In the genomic region with DNA sequence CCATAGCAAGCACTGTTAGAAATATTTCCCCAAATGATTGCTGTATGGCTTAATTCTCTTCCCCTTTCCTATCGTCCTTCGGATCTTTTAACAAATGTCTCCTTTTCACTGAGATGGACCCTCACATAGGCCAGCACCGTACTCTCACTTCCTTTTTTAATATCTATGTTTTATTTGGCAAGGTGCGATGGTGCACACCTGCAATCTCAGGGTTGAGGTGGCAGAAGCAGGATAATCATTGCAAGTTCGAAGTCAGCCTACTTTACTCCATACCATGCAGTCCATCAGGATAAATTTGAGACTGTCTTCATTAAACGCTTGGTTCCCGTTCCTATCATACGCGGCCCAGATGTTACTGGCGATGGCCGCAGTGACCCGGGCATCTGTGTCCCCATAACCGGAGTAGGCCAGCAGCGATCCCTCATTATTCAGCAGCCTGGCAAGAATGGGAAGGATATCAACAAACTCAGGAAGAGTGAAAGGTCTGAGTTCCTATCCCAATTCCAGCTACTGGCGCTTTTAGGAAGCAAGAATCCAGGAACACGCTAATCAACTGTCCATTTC, we compare ENCODE assay signal across 8 mouse cellular contexts. TPM values are rescaled to one million over a fixed set of nuclear protein-coding genes. Genes with fewer than 3 reads are reported as not detected.
DNase-seq lines count a peak whose midpoint lies in the region; ATAC-seq and TF ChIP-seq lines count a peak whose summit lies in the region.

No protein-coding gene starts in this region.

- no peak for TF ChIP-seq POLR2A in CH12.LX (IDR thresholded peaks at IDR 0.05; ENCODE audit: low read depth, low read length)

- in situ Hi-C loops in CH12.LX (cut with MboI; ENCODE audit: low pct_ligation_motif_present, low pct_unique_long_range_greater_than_20kb, low sequenced_read_pairs) = loop anchor here (10.0 kb wide), 1 partner anchor 203 kb away; no protein-coding TSS in a partner anchor

- H3K4me1 ChIP-seq in heart, embryonic 11.5 days (ENCODE audit: control insufficient read depth, insufficient read depth, low read length) = peaks cover 14% of the 10 kb centered on the region
- peaks cover 7 to 28% of the 10 kb centered on the region in 2 experiments; a peak in 3 of 4 replicates for H3K4me1 ChIP-seq in CH12.LX (ENCODE audit: control insufficient read depth in 1 of 2, insufficient read depth in 2 of 2)
- peaks cover 32% of the 10 kb centered on the region for H3K4me1 ChIP-seq in forebrain, embryonic 13.5 days
- H3K4me1 ChIP-seq in liver, embryonic 16.5 days (ENCODE audit: control insufficient read depth, low read depth, low read length) = peaks cover 31% of the 10 kb centered on the region

- intact Hi-C loops in left cerebral cortex, postnatal 14 days (cut with DNase I) = no loop called here

- TF ChIP-seq CTCF in CH12.LX (conservative IDR thresholded peaks at IDR 0.05 in 1 of 2, IDR thresholded peaks at IDR 0.05 in 1 of 2; ENCODE audit: low read depth in 2 of 2, low read length in 2 of 2) = no peak

- 21% methylated on average over 16 of the region's 16 CpGs for WGBS in heart, embryonic 11.5 days (ENCODE audit: insufficient replicate concordance)
- 26% methylated on average over 16 of the region's 16 CpGs for WGBS in forebrain, embryonic 13.5 days
- 9% methylated on average over 16 of the region's 16 CpGs for WGBS in liver, embryonic 16.5 days (ENCODE audit: insufficient replicate concordance)

- H3K9ac ChIP-seq in heart, embryonic 11.5 days (ENCODE audit: low read depth, low read length) = peak overlapping the region; percentile 93
- peak overlapping the region; percentile 91 for H3K9ac ChIP-seq in CH12.LX (ENCODE audit: insufficient read depth, low read depth)
- peak overlapping the region; percentile 93 for H3K9ac ChIP-seq in forebrain, embryonic 13.5 days
- peak overlapping the region; percentile 92 for H3K9ac ChIP-seq in liver, embryonic 16.5 days (ENCODE audit: low read depth, low read length)

- H3K79me2 ChIP-seq in CH12.LX (replicated peaks; ENCODE audit: control insufficient read depth, extremely low read depth, insufficient read depth, poor library complexity, severe bottlenecking) = peaks cover 14% of the 10 kb centered on the region

- TF ChIP-seq EP300 in CH12.LX (IDR thresholded peaks at IDR 0.05; ENCODE audit: low read length) = peak; percentile 27; the same call in 1 of the 2 replicates

- no peak for DNase-seq in heart, adult 11 months
- no peak for DNase-seq in CH12.LX (ENCODE audit: extremely low read depth)
- DNase-seq in cerebellum, adult 18-20 months = no peak
- DNase-seq in left cerebral cortex, postnatal 14 days (ENCODE audit: low spot score in 2 of 2) = no peak

- H3K4me3 ChIP-seq in heart, embryonic 11.5 days (ENCODE audit: low read depth, low read length) = peak overlapping the region; percentile 80
- peak overlapping the region; percentile 92 to 97 (median 93) for H3K4me3 ChIP-seq in CH12.LX (replicated peaks in 1 of 3; ENCODE audit: low read depth in 2 of 3, low read length in 2 of 3, poor library complexity in 1 of 3)
- H3K4me3 ChIP-seq in forebrain, embryonic 13.5 days = peak overlapping the region; percentile 85
- peak overlapping the region; percentile 95 for H3K4me3 ChIP-seq in liver, embryonic 16.5 days (ENCODE audit: low read depth, low read length)

- TF ChIP-seq RAD21 in CH12.LX (IDR thresholded peaks at IDR 0.05; ENCODE audit: low read depth, low read length) = no peak

- no peak for ATAC-seq in heart, embryonic 11.5 days (replicated peaks; ENCODE audit: insufficient number of reproducible peaks, low FRiP score, low TSS enrichment)
- no peak for ATAC-seq in forebrain, embryonic 13.5 days
- no peak for ATAC-seq in liver, embryonic 16.5 days (ENCODE audit: low read depth)
- ATAC-seq in activated CD4-positive, CD25-positive, alpha-beta regulatory T cell, adult 4 months = no peak

- H3K27me3 ChIP-seq in heart, embryonic 11.5 days (ENCODE audit: control insufficient read depth, insufficient read depth, low read length) = no peaks in the 10 kb centered on the region
- no peaks in the 10 kb centered on the region for H3K27me3 ChIP-seq in CH12.LX (replicated peaks)
- H3K27me3 ChIP-seq in forebrain, embryonic 13.5 days = no peaks in the 10 kb centered on the region
- H3K27me3 ChIP-seq in liver, embryonic 16.5 days (ENCODE audit: control insufficient read depth, insufficient read depth, low read depth, low read length) = no peaks in the 10 kb centered on the region

- H3K36me3 ChIP-seq in heart, embryonic 11.5 days (ENCODE audit: control insufficient read depth, insufficient read depth, low read length) = peaks cover 16% of the 10 kb centered on the region
- H3K36me3 ChIP-seq in CH12.LX (replicated peaks in 1 of 2; ENCODE audit: control insufficient read depth in 1 of 2, insufficient read depth in 1 of 2, low read length in 1 of 2) = peaks cover 19 to 42% of the 10 kb centered on the region in 2 experiments
- peaks cover 20% of the 10 kb centered on the region for H3K36me3 ChIP-seq in forebrain, embryonic 13.5 days (ENCODE audit: poor library complexity, severe bottlenecking)
- peaks cover 7% of the 10 kb centered on the region for H3K36me3 ChIP-seq in liver, embryonic 16.5 days (ENCODE audit: control insufficient read depth, insufficient read depth)

- peak overlapping the region; percentile 98 for H3K27ac ChIP-seq in heart, embryonic 11.5 days (ENCODE audit: low read depth, low read length)
- no peak overlapping the region for H3K27ac ChIP-seq in CH12.LX (ENCODE audit: insufficient read depth, low read depth)
- H3K27ac ChIP-seq in forebrain, embryonic 13.5 days = peak overlapping the region; percentile 95
- peak overlapping the region; percentile 89 for H3K27ac ChIP-seq in liver, embryonic 16.5 days (ENCODE audit: low read length)

- dilution Hi-C loops in CH12.LX (cut with MboI; ENCODE audit: extremely low pct_ligation_motif_present, extremely low pct_unique_long_range_greater_than_20kb, low sequenced_read_pairs) = no loop called here

- H3K4me2 ChIP-seq in heart, embryonic 11.5 days = peak overlapping the region; percentile 87
- H3K4me2 ChIP-seq in CH12.LX (ENCODE audit: insufficient read depth, low read depth, poor library complexity, severe bottlenecking) = peak overlapping the region; percentile 71
- H3K4me2 ChIP-seq in forebrain, embryonic 13.5 days = peak overlapping the region; percentile 74
- peak overlapping the region; percentile 99 for H3K4me2 ChIP-seq in liver, embryonic 16.5 days (ENCODE audit: low read depth, low read length)

- no peaks in the 10 kb centered on the region for H3K9me3 ChIP-seq in heart, embryonic 11.5 days (replicated peaks; ENCODE audit: control insufficient read depth, low read length)
- H3K9me3 ChIP-seq in CH12.LX (replicated peaks; ENCODE audit: low read length) = no peaks in the 10 kb centered on the region
- no peaks in the 10 kb centered on the region for H3K9me3 ChIP-seq in forebrain, embryonic 13.5 days (replicated peaks)
- H3K9me3 ChIP-seq in liver, embryonic 16.5 days (replicated peaks; ENCODE audit: control insufficient read depth, low read length) = no peaks in the 10 kb centered on the region

RNA-seq across cellular contexts. Expression of a gene that starts 0.7 kb away (rescaled TPM):
- 86.9 and 110 TPM in 2 replicates for polyA plus RNA-seq in heart, embryonic 11.5 days (2014; fragmentation: Nextera tagmentation; extraction: Ambion mirVana)
- total RNA-seq in CH12.LX (2012; rRNA removed) (73.2 and 96.6 TPM in 2 replicates), CH12.LX (2014; rRNA removed) (42.3 and 44.0 TPM in 2 replicates)
- polyA plus RNA-seq in CH12.LX (2012; ENCODE audit: insufficient read length, low read depth) = 56.0 and 83.9 TPM in 2 replicates
- polyA plus RNA-seq in forebrain, embryonic 13.5 days (2015; fragmentation: Nextera tagmentation; extraction: Ambion mirVana) = 170 and 180 TPM in 2 replicates
- polyA plus RNA-seq in liver, embryonic 16.5 days (2015; fragmentation: Nextera tagmentation; extraction: Ambion mirVana) = 98.6 and 107 TPM in 2 replicates
- polyA plus RNA-seq in activated CD4-positive, CD25-positive, alpha-beta regulatory T cell, adult 4 months (2017; shearing (Covaris generic)) = 100 to 1,000 TPM; 132 to 197 TPM
- total RNA-seq in left cerebral cortex, postnatal 14 days (2021) = 100 to 1,000 TPM; 108 to 109 TPM

RNA-seq across cellular contexts. Expression of a gene that starts 1.4 kb away (rescaled TPM):
- 48.8 and 49.5 TPM in 2 replicates for polyA plus RNA-seq in heart, embryonic 11.5 days (2014; fragmentation: Nextera tagmentation; extraction: Ambion mirVana)
- 39.6 and 47.3 TPM in 2 replicates for total RNA-seq in CH12.LX (2012; rRNA removed)
- 22.4 and 22.8 TPM in 2 replicates for total RNA-seq in CH12.LX (2014; rRNA removed)
- polyA plus RNA-seq in CH12.LX (2012; ENCODE audit: insufficient read length, low read depth) = 55.7 and 62.2 TPM in 2 replicates
- polyA plus RNA-seq in forebrain, embryonic 13.5 days (2015; fragmentation: Nextera tagmentation; extraction: Ambion mirVana) = 43.5 and 47.5 TPM in 2 replicates
- 14.8 and 16.4 TPM in 2 replicates for polyA plus RNA-seq in liver, embryonic 16.5 days (2015; fragmentation: Nextera tagmentation; extraction: Ambion mirVana)
- 10 to 100 TPM; 10.9 to 14.0 TPM for polyA plus RNA-seq in activated CD4-positive, CD25-positive, alpha-beta regulatory T cell, adult 4 months (2017; shearing (Covaris generic))
- 10 to 100 TPM; 91.2 to 91.6 TPM for total RNA-seq in left cerebral cortex, postnatal 14 days (2021)

RNA-seq across cellular contexts. Expression of a gene that starts 4.1 kb away (rescaled TPM):
- 0.21 TPM in 1 of 2 replicates, not detected in the other for polyA plus RNA-seq in heart, embryonic 11.5 days (2014; fragmentation: Nextera tagmentation; extraction: Ambion mirVana)
- total RNA-seq in CH12.LX (2012; rRNA removed) (4.1 and 7.1 TPM in 2 replicates), CH12.LX (2014; rRNA removed) (0.76 and 0.79 TPM in 2 replicates)
- polyA plus RNA-seq in CH12.LX (2012; ENCODE audit: insufficient read length, low read depth) = 1.8 and 2.0 TPM in 2 replicates
- not detected in 2 replicates for polyA plus RNA-seq in forebrain, embryonic 13.5 days (2015; fragmentation: Nextera tagmentation; extraction: Ambion mirVana)
- polyA plus RNA-seq in liver, embryonic 16.5 days (2015; fragmentation: Nextera tagmentation; extraction: Ambion mirVana) = 0.32 and 1.1 TPM in 2 replicates
- polyA plus RNA-seq in activated CD4-positive, CD25-positive, alpha-beta regulatory T cell, adult 4 months (2017; shearing (Covaris generic)) = not detected
- not detected for total RNA-seq in left cerebral cortex, postnatal 14 days (2021)

RNA-seq across cellular contexts. Expression of a gene that starts 20.0 kb away (rescaled TPM):
- 16.5 and 16.9 TPM in 2 replicates for polyA plus RNA-seq in heart, embryonic 11.5 days (2014; fragmentation: Nextera tagmentation; extraction: Ambion mirVana)
- 3.4 and 4.9 TPM in 2 replicates for total RNA-seq in CH12.LX (2012; rRNA removed)
- 0.86 and 1.1 TPM in 2 replicates for total RNA-seq in CH12.LX (2014; rRNA removed)
- 2.0 and 2.5 TPM in 2 replicates for polyA plus RNA-seq in CH12.LX (2012; ENCODE audit: insufficient read length, low read depth)
- 51.5 and 52.6 TPM in 2 replicates for polyA plus RNA-seq in forebrain, embryonic 13.5 days (2015; fragmentation: Nextera tagmentation; extraction: Ambion mirVana)
- polyA plus RNA-seq in liver, embryonic 16.5 days (2015; fragmentation: Nextera tagmentation; extraction: Ambion mirVana) = 0.44 and 0.53 TPM in 2 replicates
- under 1 TPM; 0.10 to 0.81 TPM for polyA plus RNA-seq in activated CD4-positive, CD25-positive, alpha-beta regulatory T cell, adult 4 months (2017; shearing (Covaris generic))
- 1 to 10 TPM; 3.3 to 4.2 TPM for total RNA-seq in left cerebral cortex, postnatal 14 days (2021)

RNA-seq across cellular contexts. Expression of a gene that starts 23.5 kb away (rescaled TPM):
- polyA plus RNA-seq in heart, embryonic 11.5 days (2014; fragmentation: Nextera tagmentation; extraction: Ambion mirVana) = 206 and 229 TPM in 2 replicates
- 364 and 435 TPM in 2 replicates for total RNA-seq in CH12.LX (2012; rRNA removed)
- 325 and 377 TPM in 2 replicates for total RNA-seq in CH12.LX (2014; rRNA removed)
- 307 and 346 TPM in 2 replicates for polyA plus RNA-seq in CH12.LX (2012; ENCODE audit: insufficient read length, low read depth)
- 139 and 143 TPM in 2 replicates for polyA plus RNA-seq in forebrain, embryonic 13.5 days (2015; fragmentation: Nextera tagmentation; extraction: Ambion mirVana)
- 171 and 190 TPM in 2 replicates for polyA plus RNA-seq in liver, embryonic 16.5 days (2015; fragmentation: Nextera tagmentation; extraction: Ambion mirVana)
- polyA plus RNA-seq in activated CD4-positive, CD25-positive, alpha-beta regulatory T cell, adult 4 months (2017; shearing (Covaris generic)) = 100 to 1,000 TPM; 163 to 193 TPM
- 100 to 1,000 TPM; 114 to 123 TPM for total RNA-seq in left cerebral cortex, postnatal 14 days (2021)
